Mouse (Mus musculus): Measurements from ENCODE around the gene Prr5l. TPM values are rescaled to one million over a fixed set of nuclear protein-coding genes. Genes with fewer than 3 reads are reported as not detected.

The Prr5l gene
- polyA plus RNA-seq, 1 experiment from 2014 or later: 5.5 TPM

- Histone ChIP-seq H3K27ac (no peak overlapping the region), H3K4me1 (peaks cover 8% of the 10 kb centered on the region; the same call in 1 of the 2 replicates), H3K36me3 (peaks cover 4% of the 10 kb centered on the region), H3K4me2 (peak overlapping the region; percentile 50; the same call in 1 of the 2 replicates), H3K4me3 (no peak overlapping the region), H3K9me3 (replicated peaks) (no peaks in the 10 kb centered on the region), H3K9ac (no peak overlapping the region), H3K27me3 (replicated peaks) (no peaks in the 10 kb centered on the region)
- WGBS (ENCODE audit: insufficient replicate concordance): 57% methylated on average over 5 of the region's 5 CpGs
- no peak for ATAC-seq
These were observed 23.5 kb upstream of the Prr5l start for GRCm38 (mm10) chr2:101906379-101906690.

GRCm38 (mm10) chr2:101905534-101906378, 22.9 kb upstream of the Prr5l start:
- ATAC-seq: peak; percentile 53
- H3K9ac ChIP-seq: no peak overlapping the region
- 25% methylated on average over 21 of the region's 21 CpGs for WGBS (ENCODE audit: insufficient replicate concordance)
- H3K27ac ChIP-seq: no peak overlapping the region
- H3K4me3 ChIP-seq: no peak overlapping the region
- H3K4me1 ChIP-seq: peaks cover 8% of the 10 kb centered on the region; the same call in 1 of the 2 replicates
- H3K9me3 ChIP-seq (replicated peaks): no peaks in the 10 kb centered on the region
- peaks cover 10% of the 10 kb centered on the region for H3K36me3 ChIP-seq
- H3K4me2 ChIP-seq: peak overlapping the region; percentile 50
- no peaks in the 10 kb centered on the region for H3K27me3 ChIP-seq (replicated peaks)

GRCm38 (mm10) chr2:101902196-101902595, 19.4 kb upstream of the Prr5l start:
- WGBS (ENCODE audit: insufficient replicate concordance): 83% methylated on average over 4 of the region's 4 CpGs

GRCm38 (mm10) chr2:101896425-101897204, 13.8 kb upstream of the Prr5l start:
- Histone ChIP-seq H3K27ac (no peak overlapping the region), H3K9me3 (replicated peaks) (no peaks in the 10 kb centered on the region), H3K36me3 (peaks cover 39% of the 10 kb centered on the region), H3K4me1 (no peaks in the 10 kb centered on the region), H3K9ac (no peak overlapping the region), H3K27me3 (replicated peaks) (no peaks in the 10 kb centered on the region), H3K4me2 (no peak overlapping the region), H3K4me3 (no peak overlapping the region)
- WGBS (ENCODE audit: insufficient replicate concordance): 75% methylated on average over 10 of the region's 10 CpGs
- no peak for ATAC-seq

More at GRCm38 (mm10) chr2:101902196-101902595, 19.4 kb upstream of the Prr5l start:
- no peak for ATAC-seq
- H3K4me3 ChIP-seq: no peak overlapping the region
- no peak overlapping the region for H3K27ac ChIP-seq
- peaks cover 21% of the 10 kb centered on the region for H3K36me3 ChIP-seq
- H3K4me1 ChIP-seq: peaks cover 3% of the 10 kb centered on the region; the same call in 1 of the 2 replicates
- H3K27me3 ChIP-seq (replicated peaks): no peaks in the 10 kb centered on the region
- H3K9ac ChIP-seq: no peak overlapping the region
- no peaks in the 10 kb centered on the region for H3K9me3 ChIP-seq (replicated peaks)
- H3K4me2 ChIP-seq: no peak overlapping the region

GRCm38 (mm10) chr2:101894126-101894525, 11.3 kb upstream of the Prr5l start:
- Histone ChIP-seq H3K36me3 (peaks cover 25% of the 10 kb centered on the region), H3K4me1 (0 out of 2 replicates have a peak, but pooled peaks cover 4% of the 10 kb centered on the region), H3K4me3 (no peak overlapping the region), H3K4me2 (no peak overlapping the region), H3K27me3 (replicated peaks) (no peaks in the 10 kb centered on the region), H3K27ac (no peak overlapping the region), H3K9me3 (replicated peaks) (no peaks in the 10 kb centered on the region), H3K9ac (no peak overlapping the region)
- 84% methylated on average over 3 of the region's 3 CpGs for WGBS (ENCODE audit: insufficient replicate concordance)
- no peak for ATAC-seq

- ATAC-seq: no peak
- Histone ChIP-seq H3K4me3 (no peak overlapping the region), H3K4me1 (peaks cover 14% of the 10 kb centered on the region), H3K27ac (no peak overlapping the region), H3K4me2 (no peak overlapping the region), H3K9me3 (replicated peaks) (no peaks in the 10 kb centered on the region), H3K9ac (no peak overlapping the region), H3K27me3 (replicated peaks) (no peaks in the 10 kb centered on the region), H3K36me3 (peaks cover 10% of the 10 kb centered on the region)
- 57% methylated on average over 7 of the region's 7 CpGs for WGBS (ENCODE audit: insufficient replicate concordance)
These were observed 8.3 kb upstream of the Prr5l start for GRCm38 (mm10) chr2:101891143-101891542.

- H3K9me3 ChIP-seq (replicated peaks): no peaks in the 10 kb centered on the region
- no peak overlapping the region for H3K4me3 ChIP-seq
- 87% methylated on average over 8 of the region's 8 CpGs for WGBS (ENCODE audit: insufficient replicate concordance)
- H3K36me3 ChIP-seq: no peaks in the 10 kb centered on the region
- no peak overlapping the region for H3K27ac ChIP-seq
- H3K4me1 ChIP-seq: peaks cover 24% of the 10 kb centered on the region
- no peak overlapping the region for H3K4me2 ChIP-seq
- no peaks in the 10 kb centered on the region for H3K27me3 ChIP-seq (replicated peaks)
- ATAC-seq: no peak
- H3K9ac ChIP-seq: no peak overlapping the region
These were observed 6.1 kb upstream of the Prr5l start for GRCm38 (mm10) chr2:101888886-101889285.

- Histone ChIP-seq H3K4me1 (peaks cover 21% of the 10 kb centered on the region), H3K9ac (peak within 1 kb of the TSS; percentile 77), H3K27me3 (replicated peaks) (no peaks in the 10 kb centered on the region), H3K36me3 (no peaks in the 10 kb centered on the region), H3K27ac (peak within 1 kb of the TSS; percentile 61; the same call in 1 of the 2 replicates), H3K4me2 (peak within 1 kb of the TSS; percentile 81), H3K9me3 (replicated peaks) (no peaks in the 10 kb centered on the region), H3K4me3 (peak within 1 kb of the TSS; percentile 79)
- ATAC-seq: peak; percentile 98
- WGBS (ENCODE audit: insufficient replicate concordance): 9% methylated on average over 22 of the region's 22 CpGs
These were observed 3.1 kb upstream of the Prr5l start, which contains the start of gene Commd9 for GRCm38 (mm10) chr2:101885768-101886438. Commd9 (plus strand) TSS chr2:101886247.

GRCm38 (mm10) chr2:101884286-101884685, 1.5 kb upstream of the Prr5l start:
- no peak overlapping the region for H3K27ac ChIP-seq
- 67% methylated on average over 2 of the region's 2 CpGs for WGBS (ENCODE audit: insufficient replicate concordance)
- H3K9me3 ChIP-seq (replicated peaks): no peaks in the 10 kb centered on the region
- H3K4me1 ChIP-seq: peaks cover 21% of the 10 kb centered on the region
- H3K9ac ChIP-seq: no peak overlapping the region
- no peak for ATAC-seq
- no peak overlapping the region for H3K4me3 ChIP-seq
- H3K27me3 ChIP-seq (replicated peaks): peaks cover 4% of the 10 kb centered on the region; the same call in 1 of the 2 replicates
- H3K36me3 ChIP-seq: no peaks in the 10 kb centered on the region
- no peak overlapping the region for H3K4me2 ChIP-seq

- no peak overlapping the region for H3K4me3 ChIP-seq
- WGBS (ENCODE audit: insufficient replicate concordance): 60% methylated on average over 9 of the region's 9 CpGs
- H3K27me3 ChIP-seq (replicated peaks): peaks cover 14% of the 10 kb centered on the region; the same call in 1 of the 2 replicates
- peaks cover 13% of the 10 kb centered on the region for H3K4me1 ChIP-seq
- no peaks in the 10 kb centered on the region for H3K9me3 ChIP-seq (replicated peaks)
- no peak overlapping the region for H3K4me2 ChIP-seq
- no peaks in the 10 kb centered on the region for H3K36me3 ChIP-seq
- no peak overlapping the region for H3K9ac ChIP-seq
- H3K27ac ChIP-seq: no peak overlapping the region
- no peak for ATAC-seq
These were observed 1.2 kb downstream of the Prr5l start for GRCm38 (mm10) chr2:101881471-101882162.

- 21% methylated on average over 14 of the region's 14 CpGs for whole genome bisulfite sequencing (ENCODE audit: insufficient replicate concordance)
- Histone ChIP-seq H3K4me3 (no peak overlapping the region), H3K36me3 (no peaks in the 10 kb centered on the region), H3K9ac (no peak overlapping the region), H3K27ac (no peak overlapping the region), H3K27me3 (replicated peaks) (peaks cover 25% of the 10 kb centered on the region), H3K4me2 (peak overlapping the region; percentile 41), H3K9me3 (replicated peaks) (no peaks in the 10 kb centered on the region), H3K4me1 (no peaks in the 10 kb centered on the region)
- no peak for ATAC-seq
These were observed 11.6 kb downstream of the Prr5l start for GRCm38 (mm10) chr2:101871179-101871578.
